Mouse (Mus musculus) lung, adult 2 months (tissue): Measurements from ENCODE around the gene Olfr272.

Experiments
- CTCF ChIP-seq: fragments of 200-500 bp; IDR thresholded peaks from 2 replicates; pipeline ENCODE4 v1.5.1; 2011; ENCODE audit warnings: mild to moderate bottlenecking, low read length, control low read depth; ENCODE audit not compliant: insufficient read depth
- POLR2A ChIP-seq: fragments of 200-500 bp; IDR thresholded peaks from 2 replicates; pipeline ENCODE4 v1.6.1; 2011; ENCODE audit warnings: low read depth, mild to moderate bottlenecking, control low read depth, low read length, borderline replicate concordance; ENCODE audit errors: extremely low read depth

GRCm38 (mm10) chr4:52917311-52917688, 1.7 kb downstream of the Olfr272 start:
- TF ChIP-seq CTCF: no peak
- TF ChIP-seq POLR2A: no peak
